Mouse (Mus musculus): ENCODE data around the gene Gm21725. TPM values are rescaled to one million over a fixed set of nuclear protein-coding genes. Genes with fewer than 3 reads are reported as not detected.
"Not testable (repeated sequence)": the region's sequence is repeated elsewhere in the genome, so short reads cannot be mapped to it uniquely, and the experiment has no call there.

The Gm21725 gene
- total RNA-seq (2021): not detected
- long read RNA-seq, experiment 1: 0 reads
- long read RNA-seq, experiment 2: 0 reads

GRCm38 (mm10) chrY:13348963-13349362, at the start of gene Gm21725:
Gene Gm21725 (minus strand): TSS chrY:13349063.
- intact Hi-C loops (cut with DNase I; ENCODE audit: low total_unique reads); DNase-seq: not testable (repeated sequence)

Other genes starting within 250 kb of the Gm21725 start
- not detected for gene Gm21891, start 215.6 kb downstream of the Gm21725 start, total RNA-seq (2021)
- not detected for gene Gm21425, start 187.1 kb downstream of the Gm21725 start, total RNA-seq (2021)
- not detected for gene Gm21828, start 125.1 kb downstream of the Gm21725 start, total RNA-seq (2021)
- gene Gm21440, start 96.7 kb downstream of the Gm21725 start, total RNA-seq (2021): not detected
- gene Gm21454, start 96.6 kb downstream of the Gm21725 start, total RNA-seq (2021): not detected
- gene Gm21866, start 116.5 kb upstream of the Gm21725 start, total RNA-seq (2021): not detected
- not detected for gene Gm20773, start 145.0 kb upstream of the Gm21725 start, total RNA-seq (2021)

Measured in gastrocnemius, postnatal 14 days (tissue).